Mouse (Mus musculus): ENCODE measurements around the gene Fnbp1l. TPM values are rescaled to one million over a fixed set of nuclear protein-coding genes. Genes with fewer than 3 reads are reported as not detected.

The Fnbp1l gene
- polyA plus RNA-seq, 1 experiment from 2014 or later = 147 TPM

DNA sequence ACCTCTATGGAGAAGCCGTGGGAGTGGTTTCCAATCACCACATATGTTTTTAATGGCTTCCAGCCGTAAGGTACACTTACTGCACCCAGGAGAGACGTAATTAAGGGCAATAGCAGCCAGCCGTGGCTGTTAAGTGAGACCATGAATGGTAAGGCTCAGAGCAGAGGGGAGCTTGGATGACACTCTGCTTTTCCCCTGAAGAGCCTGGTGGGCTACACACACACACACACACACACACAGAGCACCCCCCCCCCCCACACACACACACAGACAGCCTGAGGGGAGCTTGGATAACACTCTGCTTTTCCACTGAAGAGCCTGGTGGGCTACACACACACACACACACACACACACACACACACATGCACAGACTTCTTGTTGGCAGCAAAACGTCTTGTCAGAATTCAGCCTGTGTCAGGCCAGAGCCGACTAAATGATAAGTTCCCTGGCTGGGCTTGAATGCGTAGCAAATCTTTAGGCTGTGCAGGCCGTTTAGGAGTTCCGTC is 101.2 kb downstream of the Fnbp1l start:
- 20% methylated on average over 9 of the region's 9 CpGs for WGBS
- Histone ChIP-seq H3K9ac (replicated peaks) (no peak overlapping the region), H3K27me3 (replicated peaks) (no peaks in the 10 kb centered on the region), H3K27ac (replicated peaks) (peak overlapping the region; percentile 63), H3K9me3 (replicated peaks) (no peaks in the 10 kb centered on the region), H3K36me3 (no peaks in the 10 kb centered on the region), H3K4me1 (peaks cover 35% of the 10 kb centered on the region), H3K4me3 (replicated peaks) (no peak overlapping the region), H3K4me2 (no peak overlapping the region)
- peak; percentile 78 for ATAC-seq (ENCODE audit: low FRiP score)

DNA sequence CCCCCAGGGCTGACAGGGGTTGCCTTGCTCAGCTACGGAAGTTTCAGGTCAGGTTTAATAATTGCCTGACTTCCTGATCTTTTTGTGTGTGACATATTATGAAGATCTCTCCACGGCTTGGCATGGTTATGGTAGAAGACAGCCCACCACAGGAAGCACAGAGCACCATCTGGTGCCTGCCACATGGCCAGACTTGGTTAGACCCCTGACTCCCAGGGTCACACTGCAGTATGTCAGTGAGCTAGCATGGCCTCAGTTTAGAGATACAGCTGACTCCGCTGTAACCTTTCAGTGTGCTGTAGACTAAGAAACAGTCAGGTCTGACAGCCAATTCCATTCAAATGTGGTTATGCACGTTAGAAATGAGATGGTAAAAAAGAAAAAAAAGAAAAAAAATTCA is 101.8 kb downstream of the Fnbp1l start:
- no peak for ATAC-seq (ENCODE audit: low FRiP score)
- WGBS = 32% methylated on average over 4 of the region's 4 CpGs
- no peak overlapping the region for H3K4me3 ChIP-seq (replicated peaks)
- H3K4me2 ChIP-seq = no peak overlapping the region
- H3K9me3 ChIP-seq (replicated peaks) = no peaks in the 10 kb centered on the region
- H3K4me1 ChIP-seq = peaks cover 35% of the 10 kb centered on the region
- H3K9ac ChIP-seq (replicated peaks) = no peak overlapping the region
- H3K27ac ChIP-seq (replicated peaks) = peak overlapping the region; percentile 63
- H3K27me3 ChIP-seq (replicated peaks) = no peaks in the 10 kb centered on the region
- no peaks in the 10 kb centered on the region for H3K36me3 ChIP-seq

DNA sequence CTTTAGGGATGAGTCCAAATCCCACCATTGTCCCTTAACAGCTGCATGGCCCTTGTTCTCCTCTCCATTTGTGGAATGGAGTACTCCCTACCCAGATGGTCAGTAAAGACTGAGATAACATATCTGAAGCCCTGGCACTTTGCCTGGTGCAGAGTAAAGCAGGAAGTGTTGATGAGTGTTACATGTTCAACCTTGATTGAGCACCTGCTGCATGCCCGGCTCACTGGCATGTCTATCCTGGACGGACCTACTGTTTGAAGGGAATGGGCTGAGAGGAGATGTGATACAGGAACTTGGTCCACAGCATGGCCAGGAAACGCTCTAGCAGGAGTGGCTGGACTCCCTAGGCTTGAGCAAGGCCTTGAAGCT is 103.2 kb downstream of the Fnbp1l start:
- Histone ChIP-seq H3K36me3 (no peaks in the 10 kb centered on the region), H3K27me3 (replicated peaks) (no peaks in the 10 kb centered on the region), H3K4me2 (no peak overlapping the region), H3K4me1 (peaks cover 35% of the 10 kb centered on the region), H3K9me3 (replicated peaks) (no peaks in the 10 kb centered on the region), H3K27ac (replicated peaks) (no peak overlapping the region), H3K4me3 (replicated peaks) (no peak overlapping the region), H3K9ac (replicated peaks) (no peak overlapping the region)
- WGBS = 91% methylated on average over 3 of the region's 3 CpGs
- no peak for ATAC-seq (ENCODE audit: low FRiP score)

DNA sequence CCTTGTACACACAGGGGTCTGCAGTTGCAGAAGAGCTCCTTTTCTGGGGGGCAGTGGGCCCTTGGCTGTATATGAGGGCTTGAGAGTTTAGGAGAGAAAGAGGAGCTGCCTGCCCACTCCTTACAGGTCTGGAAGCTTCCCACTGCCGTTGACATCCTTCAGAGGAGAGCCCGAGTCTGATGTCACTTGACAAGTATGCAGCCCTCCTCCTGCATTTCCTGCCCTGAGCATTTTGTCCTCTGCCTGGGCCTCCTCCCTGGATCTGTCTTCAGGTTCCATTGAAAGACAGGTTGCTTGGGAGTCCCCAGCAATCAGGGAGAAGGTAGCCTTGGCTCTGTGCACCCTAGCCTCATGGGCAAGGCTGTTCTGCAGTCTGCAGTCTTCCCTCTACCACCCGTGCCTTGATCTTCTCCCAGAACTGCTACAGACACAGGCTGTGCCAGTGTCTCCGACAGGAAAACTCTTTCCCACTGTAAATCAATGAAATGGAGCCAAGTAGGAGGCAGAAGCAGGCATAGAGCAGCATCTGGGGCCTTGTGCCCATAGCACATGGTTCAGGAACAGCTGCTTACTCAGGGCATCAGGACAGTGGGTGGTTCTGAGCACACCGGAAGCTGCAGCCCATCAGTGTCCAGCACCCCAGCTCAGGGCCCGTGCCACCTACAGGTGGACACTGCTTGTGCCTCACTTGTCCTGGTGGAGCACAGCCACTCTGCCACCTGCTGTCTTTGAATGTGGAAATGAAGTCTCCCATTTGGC is 103.8 kb downstream of the Fnbp1l start:
- Histone ChIP-seq H3K36me3 (no peaks in the 10 kb centered on the region), H3K4me2 (no peak overlapping the region), H3K4me3 (replicated peaks) (no peak overlapping the region), H3K27me3 (replicated peaks) (no peaks in the 10 kb centered on the region), H3K9me3 (replicated peaks) (no peaks in the 10 kb centered on the region), H3K27ac (replicated peaks) (no peak overlapping the region), H3K4me1 (peaks cover 35% of the 10 kb centered on the region), H3K9ac (replicated peaks) (no peak overlapping the region)
- no peak for ATAC-seq (ENCODE audit: low FRiP score)
- WGBS = 76% methylated on average over 6 of the region's 6 CpGs

DNA sequence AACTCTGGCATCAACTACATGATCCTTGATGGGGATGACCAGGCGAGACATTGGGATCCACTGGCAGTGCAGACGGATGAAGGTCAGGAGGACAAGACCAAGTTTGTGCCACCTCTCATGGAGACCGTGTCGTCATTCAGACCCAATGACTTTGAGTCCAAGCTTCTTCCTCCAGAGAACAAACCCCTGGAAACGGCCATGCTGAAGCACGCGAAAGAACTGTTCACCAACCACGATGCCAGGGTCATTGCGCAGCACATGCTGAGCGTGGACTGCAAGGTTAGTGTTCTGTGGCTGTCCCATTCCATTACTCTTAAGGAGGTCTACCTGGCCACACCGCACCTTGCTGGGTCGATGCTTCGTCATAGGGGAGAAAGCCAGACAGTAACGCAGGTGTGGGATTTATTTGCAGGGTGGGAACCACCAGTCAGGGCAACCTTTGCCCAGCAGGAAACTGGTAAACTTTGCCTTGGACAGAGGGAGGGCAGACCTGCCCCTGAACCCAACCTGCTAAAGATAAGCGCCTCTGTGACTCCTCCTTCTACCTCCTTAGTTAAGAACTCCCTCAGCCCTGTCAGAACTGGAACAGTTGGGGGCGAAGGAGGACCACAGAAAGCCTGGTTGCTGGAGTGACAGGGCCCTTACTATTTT is 106.7 kb downstream of the Fnbp1l start:
- Histone ChIP-seq H3K27me3 (replicated peaks) (no peaks in the 10 kb centered on the region), H3K9me3 (replicated peaks) (no peaks in the 10 kb centered on the region), H3K4me3 (replicated peaks) (no peak overlapping the region), H3K36me3 (no peaks in the 10 kb centered on the region), H3K27ac (replicated peaks) (no peak overlapping the region), H3K9ac (replicated peaks) (no peak overlapping the region), H3K4me2 (no peak overlapping the region), H3K4me1 (peaks cover 18% of the 10 kb centered on the region)
- ATAC-seq (ENCODE audit: low FRiP score) = no peak
- WGBS = 96% methylated on average over 16 of the region's 16 CpGs

DNA sequence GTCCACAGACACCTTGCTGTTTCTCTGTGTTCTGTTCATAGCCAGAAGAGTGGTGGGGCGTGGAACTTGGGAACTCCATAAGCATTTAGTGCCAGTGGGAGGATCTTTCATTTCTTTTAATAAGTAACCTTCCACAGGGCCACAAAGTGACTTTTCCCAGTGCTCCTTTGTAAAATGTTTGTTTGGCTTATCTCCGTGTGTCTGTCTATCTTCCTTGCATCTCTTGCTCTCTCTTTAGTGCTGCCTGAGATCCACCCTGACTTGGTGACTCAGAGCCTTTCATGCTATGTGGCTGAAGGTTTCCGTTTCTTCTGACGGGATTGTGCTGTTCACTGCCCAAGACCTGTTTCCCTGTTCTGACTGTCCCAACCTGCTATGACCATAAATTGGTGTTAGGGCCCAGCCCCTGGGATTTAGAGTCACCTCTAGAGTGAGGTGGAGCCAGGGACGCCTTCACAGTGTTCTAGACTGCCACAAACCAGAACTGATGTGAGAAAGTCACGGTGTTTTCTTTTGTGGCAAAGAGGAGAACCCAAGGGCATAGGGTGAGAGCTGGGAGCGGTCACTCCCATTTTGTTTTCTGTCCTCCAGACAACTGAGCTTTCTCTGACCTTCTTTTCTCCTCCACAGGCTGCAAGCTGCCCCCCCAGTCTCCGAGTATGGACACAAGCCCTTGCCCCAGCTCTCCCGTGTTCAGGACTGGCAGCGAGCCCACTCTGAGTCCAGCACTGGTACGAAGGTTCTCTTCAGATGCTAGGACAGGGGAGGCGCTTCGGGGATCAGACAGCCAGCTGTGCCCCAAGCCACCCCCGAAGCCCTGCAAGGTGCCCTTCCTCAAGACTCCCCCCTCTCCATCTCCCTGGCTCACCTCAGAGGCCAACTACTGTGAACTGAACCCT is 107.5 kb downstream of the Fnbp1l start:
- no peaks in the 10 kb centered on the region for H3K36me3 ChIP-seq
- no peaks in the 10 kb centered on the region for H3K9me3 ChIP-seq (replicated peaks)
- ATAC-seq (ENCODE audit: low FRiP score) = no peak
- no peak overlapping the region for H3K4me2 ChIP-seq
- H3K9ac ChIP-seq (replicated peaks) = no peak overlapping the region
- WGBS = 87% methylated on average over 14 of the region's 14 CpGs
- H3K27me3 ChIP-seq (replicated peaks) = no peaks in the 10 kb centered on the region
- no peak overlapping the region for H3K4me3 ChIP-seq (replicated peaks)
- peaks cover 10% of the 10 kb centered on the region for H3K4me1 ChIP-seq
- H3K27ac ChIP-seq (replicated peaks) = no peak overlapping the region

DNA sequence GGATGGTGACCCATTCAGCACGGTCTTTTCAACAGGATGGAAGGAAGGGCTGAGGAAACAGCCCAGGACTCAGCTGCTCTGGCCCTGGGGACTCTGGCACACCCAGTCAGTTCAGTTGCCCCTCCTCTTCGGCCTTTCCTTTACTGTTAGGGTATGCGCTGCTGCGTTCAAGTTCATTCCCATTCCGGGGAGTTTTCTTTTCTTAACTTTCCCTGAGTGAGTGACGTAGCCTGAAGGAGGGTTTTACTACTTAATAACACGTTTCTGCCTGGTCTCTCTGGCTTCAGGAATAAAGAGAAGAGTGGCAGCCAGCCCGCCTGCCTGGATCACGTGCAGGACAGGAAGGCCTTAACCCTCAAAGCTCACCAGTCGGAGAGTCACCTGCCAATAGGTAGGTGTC is 108.6 kb downstream of the Fnbp1l start:
- no peak overlapping the region for H3K9ac ChIP-seq (replicated peaks)
- WGBS = 66% methylated on average over 10 of the region's 10 CpGs
- H3K4me3 ChIP-seq (replicated peaks) = no peak overlapping the region
- ATAC-seq (ENCODE audit: low FRiP score) = no peak
- peaks cover 18% of the 10 kb centered on the region for H3K4me1 ChIP-seq
- no peak overlapping the region for H3K27ac ChIP-seq (replicated peaks)
- no peaks in the 10 kb centered on the region for H3K36me3 ChIP-seq
- H3K4me2 ChIP-seq = no peak overlapping the region
- H3K9me3 ChIP-seq (replicated peaks) = no peaks in the 10 kb centered on the region
- no peaks in the 10 kb centered on the region for H3K27me3 ChIP-seq (replicated peaks)

DNA sequence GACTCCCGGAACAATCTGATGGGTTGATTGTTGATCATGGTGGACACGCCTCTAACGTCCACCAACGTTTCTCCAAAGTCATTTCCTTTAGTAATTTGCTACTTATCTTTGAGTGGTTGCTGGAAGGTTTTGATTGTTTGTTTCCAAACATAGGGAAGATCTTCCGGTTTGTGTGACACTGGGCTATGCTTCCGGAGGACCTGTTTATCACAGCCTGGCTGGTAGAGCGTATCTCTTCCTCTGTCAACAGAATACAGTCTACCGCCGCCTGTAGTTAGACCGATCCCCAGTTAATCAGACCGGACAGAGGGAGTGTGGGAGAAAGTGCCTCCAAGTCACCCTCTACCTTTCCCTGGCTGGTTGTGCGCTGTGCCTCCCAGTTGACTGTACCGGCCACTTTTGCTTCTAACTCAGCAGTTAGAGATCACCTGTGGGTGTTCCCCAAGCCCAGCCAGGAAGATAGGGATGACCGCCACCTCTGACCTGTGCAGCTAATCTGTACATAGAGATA is 109.2 kb downstream of the Fnbp1l start:
- H3K27me3 ChIP-seq (replicated peaks) = no peaks in the 10 kb centered on the region
- WGBS = 90% methylated on average over 14 of the region's 14 CpGs
- ATAC-seq (ENCODE audit: low FRiP score) = no peak
- H3K27ac ChIP-seq (replicated peaks) = no peak overlapping the region
- peaks cover 17% of the 10 kb centered on the region for H3K4me1 ChIP-seq
- no peak overlapping the region for H3K4me3 ChIP-seq (replicated peaks)
- no peak overlapping the region for H3K9ac ChIP-seq (replicated peaks)
- H3K9me3 ChIP-seq (replicated peaks) = no peaks in the 10 kb centered on the region
- H3K4me2 ChIP-seq = no peak overlapping the region
- H3K36me3 ChIP-seq = no peaks in the 10 kb centered on the region

DNA sequence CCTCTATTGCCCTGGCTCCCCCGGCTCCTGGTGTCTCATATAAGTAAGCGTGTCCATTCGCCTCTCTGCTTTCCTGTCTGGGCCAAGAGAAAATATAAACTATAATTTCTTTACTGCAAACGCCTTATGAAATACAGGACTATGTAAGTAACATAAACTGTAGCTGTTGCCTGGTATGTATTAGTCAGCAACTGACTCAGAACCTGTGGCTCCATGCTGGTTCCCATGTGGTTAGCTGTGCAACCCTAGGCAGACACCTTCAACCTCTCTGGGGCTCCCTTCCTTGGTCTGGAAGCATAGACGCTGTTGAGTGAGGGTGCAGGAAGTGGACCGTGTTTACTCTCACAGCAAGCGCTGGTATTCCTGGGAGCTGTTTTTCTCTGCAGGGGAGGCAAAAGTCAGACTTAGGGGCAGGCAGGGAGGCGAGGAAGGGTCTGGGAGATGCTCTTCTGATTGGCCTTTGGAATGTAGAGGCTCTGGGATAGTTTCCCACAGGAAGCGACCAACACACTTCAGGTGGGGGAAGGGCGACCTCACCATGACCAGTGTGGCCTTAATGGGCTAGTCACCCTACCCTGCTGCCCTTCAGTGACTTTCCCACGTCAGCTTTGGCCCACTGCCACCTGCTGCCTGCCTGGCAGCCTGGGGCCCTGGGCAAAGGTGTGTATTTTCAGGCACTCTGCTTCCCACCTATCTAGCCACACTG is 109.8 kb downstream of the Fnbp1l start:
- H3K9ac ChIP-seq (replicated peaks) = no peak overlapping the region
- peaks cover 21% of the 10 kb centered on the region for H3K4me1 ChIP-seq
- ATAC-seq (ENCODE audit: low FRiP score) = no peak
- WGBS = 77% methylated on average over 11 of the region's 11 CpGs
- no peaks in the 10 kb centered on the region for H3K27me3 ChIP-seq (replicated peaks)
- H3K9me3 ChIP-seq (replicated peaks) = no peaks in the 10 kb centered on the region
- H3K27ac ChIP-seq (replicated peaks) = no peak overlapping the region
- H3K4me2 ChIP-seq = no peak overlapping the region
- H3K4me3 ChIP-seq (replicated peaks) = no peak overlapping the region
- no peaks in the 10 kb centered on the region for H3K36me3 ChIP-seq

DNA sequence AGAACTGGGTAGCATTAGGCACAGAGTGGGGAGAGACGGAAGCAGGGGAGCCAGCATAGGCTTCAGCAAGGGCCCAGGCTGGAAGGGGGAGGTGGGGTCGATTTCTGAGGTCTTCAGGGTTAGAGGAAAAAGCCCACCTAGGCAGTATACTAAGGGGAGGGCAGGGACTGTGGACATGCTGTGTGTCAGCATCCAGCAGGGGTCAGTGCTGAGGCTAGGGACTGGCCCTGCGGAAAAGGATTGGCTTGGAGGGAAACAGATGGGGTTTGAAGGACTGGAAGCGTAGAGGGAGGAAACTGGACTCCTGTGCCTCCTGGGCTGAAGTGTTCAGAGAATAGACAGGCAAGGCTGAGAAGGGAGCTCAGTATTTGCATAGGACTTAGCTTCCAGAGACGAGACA is 110.4 kb downstream of the Fnbp1l start:
- Histone ChIP-seq H3K4me1 (peaks cover 24% of the 10 kb centered on the region), H3K27me3 (replicated peaks) (no peaks in the 10 kb centered on the region), H3K36me3 (no peaks in the 10 kb centered on the region), H3K27ac (replicated peaks) (no peak overlapping the region), H3K9ac (replicated peaks) (no peak overlapping the region), H3K4me3 (replicated peaks) (no peak overlapping the region), H3K4me2 (no peak overlapping the region), H3K9me3 (replicated peaks) (no peaks in the 10 kb centered on the region)
- 32% methylated on average over 5 of the region's 5 CpGs for WGBS
- no peak; the same call in 1 of the 2 replicates for ATAC-seq (ENCODE audit: low FRiP score)

DNA sequence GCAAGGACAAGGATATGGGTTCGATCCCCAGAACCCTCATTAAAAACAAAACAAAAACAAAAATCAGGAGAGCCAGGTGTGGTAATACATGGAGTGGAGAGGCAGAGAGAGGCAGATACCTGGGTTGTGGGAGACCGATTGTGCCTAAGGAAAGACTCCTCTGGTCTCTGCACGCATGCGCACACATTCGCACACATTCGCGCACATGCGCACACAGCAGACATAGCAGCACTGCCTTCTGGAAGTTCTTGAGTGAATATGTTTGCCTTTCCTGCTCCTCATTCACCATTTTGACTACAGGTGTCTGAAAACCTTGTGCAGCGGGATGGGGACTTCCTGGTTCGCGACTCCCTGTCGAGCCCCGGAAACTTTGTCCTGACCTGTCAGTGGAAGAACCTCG is 111.7 kb downstream of the Fnbp1l start:
- no peak for ATAC-seq (ENCODE audit: low FRiP score)
- Histone ChIP-seq H3K36me3 (no peaks in the 10 kb centered on the region), H3K4me1 (peaks cover 24% of the 10 kb centered on the region), H3K9me3 (replicated peaks) (no peaks in the 10 kb centered on the region), H3K4me3 (replicated peaks) (no peak overlapping the region), H3K27me3 (replicated peaks) (no peaks in the 10 kb centered on the region), H3K27ac (replicated peaks) (no peak overlapping the region), H3K4me2 (no peak overlapping the region), H3K9ac (replicated peaks) (no peak overlapping the region)
- 97% methylated on average over 14 of the region's 14 CpGs for WGBS

Measured in neural tube, embryonic 15.5 days (tissue).